Mouse (Mus musculus): ENCODE measurements around the gene Slc25a28.

DNA sequence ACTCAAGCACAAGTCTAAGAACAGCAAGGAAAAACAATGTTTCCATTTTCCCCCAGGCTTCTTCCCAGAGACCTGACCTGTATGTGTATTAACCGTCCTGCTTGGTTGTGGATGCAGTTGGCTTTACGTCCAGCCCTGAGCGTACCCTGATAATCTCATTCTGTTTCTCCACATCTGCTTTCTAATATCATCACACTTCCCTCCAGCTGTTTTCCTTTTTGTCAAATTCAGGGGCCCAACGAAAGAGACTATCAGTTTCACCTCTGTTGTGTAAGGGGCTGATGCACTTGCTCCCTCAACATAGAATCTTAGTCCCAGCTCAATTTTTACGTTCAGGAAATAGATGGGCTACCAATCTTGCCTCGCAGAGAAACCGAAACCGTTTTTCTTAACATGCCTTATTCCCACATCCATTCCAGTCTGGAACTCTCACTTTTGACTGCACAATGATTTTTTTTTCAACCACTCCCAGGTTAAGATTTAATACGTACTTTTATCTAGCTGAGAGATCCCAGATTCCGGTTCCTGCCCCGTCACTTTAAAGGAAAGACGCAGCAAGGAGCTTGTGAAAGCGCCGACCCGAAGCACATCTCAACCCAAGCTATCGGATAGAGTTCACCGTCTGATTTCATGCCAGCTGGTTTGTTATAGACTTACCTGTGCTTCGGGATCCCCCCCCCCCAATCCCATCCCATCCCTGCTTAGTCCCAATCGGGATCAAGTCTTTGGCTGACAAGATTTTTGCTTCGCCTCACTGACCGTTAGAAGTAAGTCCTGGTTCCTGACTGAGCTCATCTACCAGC, 967 bp downstream of the Slc25a28 start:
- TF ChIP-seq POLR2A (IDR thresholded peaks at IDR 0.05; ENCODE audit: borderline replicate concordance, extremely low read depth, insufficient read depth, insufficient read length, poor library complexity, severe bottlenecking), result no peak
- no peak for TF ChIP-seq CTCF (IDR thresholded peaks at IDR 0.05; ENCODE audit: borderline replicate concordance, extremely low read depth, insufficient read depth, insufficient read length)

All from brain, embryonic 14.5 days (tissue).